Mouse (Mus musculus): ENCODE measurements at regions not wholly inside any gene's neighbourhood (a gene's known extent, or its start where the extent isn't known, plus 50 kb on each side); places are given as distances from the start of the nearest gene placed in this dataset.

DNA sequence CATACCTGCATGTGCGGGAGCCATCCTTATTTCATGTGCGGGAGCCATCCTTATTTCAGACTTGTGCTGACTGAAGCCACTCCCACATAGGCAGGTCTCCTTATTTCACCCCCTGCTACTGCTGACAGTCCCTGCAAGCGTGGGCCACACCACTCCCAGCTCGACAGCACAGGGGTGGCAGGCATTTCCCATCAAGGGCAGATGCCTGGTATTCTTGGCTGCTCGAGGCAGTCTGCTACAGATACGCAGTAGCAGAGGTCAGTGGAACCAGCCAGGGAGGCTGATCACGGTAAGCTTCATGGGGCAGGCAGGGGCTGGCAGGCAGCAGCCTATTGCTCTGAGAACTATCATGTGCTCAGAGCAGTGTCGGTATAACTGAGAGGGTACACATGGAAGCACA lies 215.6 kb downstream of the Mroh4 start:
- Histone ChIP-seq H3K36me3 (replicated peaks) (no peaks in the 10 kb centered on the region), H3K9ac (no peak overlapping the region), H3K4me2 (no peak overlapping the region), H3K4me3 (replicated peaks) (no peak overlapping the region), H3K9me3 (replicated peaks) (no peaks in the 10 kb centered on the region), H3K27ac (replicated peaks) (no peak overlapping the region), H3K27me3 (no peaks in the 10 kb centered on the region), H3K4me1 (replicated peaks) (no peaks in the 10 kb centered on the region)
- 55% methylated on average over 8 of the region's 8 CpGs for WGBS (ENCODE audit: insufficient replicate concordance)
- ATAC-seq (ENCODE audit: insufficient read depth), result no peak

DNA sequence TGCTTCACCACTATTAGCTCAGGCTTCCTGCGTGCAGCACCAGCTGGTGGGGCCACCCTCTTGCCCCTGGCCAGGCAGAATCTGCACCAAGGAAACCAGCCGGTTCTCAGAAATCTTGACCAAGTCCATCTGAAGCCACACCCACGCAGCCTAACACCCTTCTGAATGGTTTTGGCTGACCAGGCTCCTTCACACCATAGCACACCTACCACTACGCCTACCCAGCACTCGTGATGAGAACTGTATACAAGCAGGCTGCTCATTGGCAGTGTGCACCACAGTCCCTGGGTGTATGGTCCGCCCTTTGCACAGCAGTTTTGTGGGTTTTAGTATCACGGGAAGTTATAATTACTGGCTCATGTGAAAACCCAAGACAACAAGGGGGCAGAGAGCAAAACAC lies 217.5 kb downstream of the Mroh4 start:
- WGBS (ENCODE audit: insufficient replicate concordance), result 57% methylated on average over 7 of the region's 7 CpGs
- H3K9me3 ChIP-seq (replicated peaks), result no peaks in the 10 kb centered on the region
- no peak overlapping the region for H3K4me3 ChIP-seq (replicated peaks)
- H3K36me3 ChIP-seq (replicated peaks), result no peaks in the 10 kb centered on the region
- no peaks in the 10 kb centered on the region for H3K4me1 ChIP-seq (replicated peaks)
- no peak overlapping the region for H3K27ac ChIP-seq (replicated peaks)
- no peak overlapping the region for H3K4me2 ChIP-seq
- ATAC-seq (ENCODE audit: insufficient read depth), result no peak
- H3K9ac ChIP-seq, result no peak overlapping the region
- H3K27me3 ChIP-seq, result no peaks in the 10 kb centered on the region

- no peak overlapping the region for H3K4me2 ChIP-seq
- H3K27ac ChIP-seq (replicated peaks), result no peak overlapping the region
- no peaks in the 10 kb centered on the region for H3K4me1 ChIP-seq (replicated peaks)
- H3K36me3 ChIP-seq (replicated peaks), result no peaks in the 10 kb centered on the region
- no peak overlapping the region for H3K9ac ChIP-seq
- H3K27me3 ChIP-seq, result no peaks in the 10 kb centered on the region
- H3K4me3 ChIP-seq (replicated peaks), result no peak overlapping the region
- no peak for ATAC-seq (ENCODE audit: insufficient read depth)
- WGBS (ENCODE audit: insufficient replicate concordance), result 41% methylated on average over 10 of the region's 10 CpGs
- no peaks in the 10 kb centered on the region for H3K9me3 ChIP-seq (replicated peaks)
These were observed 222.9 kb downstream of the Mroh4 start for GRCm38 (mm10) chr15:74413217-74413616.

GRCm38 (mm10) chr15:74412261-74412660 lies 223.9 kb downstream of the Mroh4 start:
- H3K4me1 ChIP-seq (replicated peaks), result no peaks in the 10 kb centered on the region
- H3K9ac ChIP-seq, result no peak overlapping the region
- H3K4me2 ChIP-seq, result no peak overlapping the region
- ATAC-seq (ENCODE audit: insufficient read depth), result no peak
- H3K27me3 ChIP-seq, result no peaks in the 10 kb centered on the region
- WGBS (ENCODE audit: insufficient replicate concordance), result 69% methylated on average over 3 of the region's 3 CpGs
- H3K36me3 ChIP-seq (replicated peaks), result no peaks in the 10 kb centered on the region
- no peak overlapping the region for H3K27ac ChIP-seq (replicated peaks)
- H3K9me3 ChIP-seq (replicated peaks), result no peaks in the 10 kb centered on the region
- no peak overlapping the region for H3K4me3 ChIP-seq (replicated peaks)

GRCm38 (mm10) chr15:74411097-74411496 lies 225.1 kb downstream of the Mroh4 start:
- no peaks in the 10 kb centered on the region for H3K4me1 ChIP-seq (replicated peaks)
- no peak overlapping the region for H3K27ac ChIP-seq (replicated peaks)
- H3K9me3 ChIP-seq (replicated peaks), result no peaks in the 10 kb centered on the region
- no peaks in the 10 kb centered on the region for H3K27me3 ChIP-seq
- no peak for ATAC-seq (ENCODE audit: insufficient read depth)
- H3K9ac ChIP-seq, result no peak overlapping the region
- WGBS (ENCODE audit: insufficient replicate concordance), result 41% methylated on average over 3 of the region's 3 CpGs
- no peak overlapping the region for H3K4me3 ChIP-seq (replicated peaks)
- H3K36me3 ChIP-seq (replicated peaks), result no peaks in the 10 kb centered on the region
- H3K4me2 ChIP-seq, result no peak overlapping the region

DNA sequence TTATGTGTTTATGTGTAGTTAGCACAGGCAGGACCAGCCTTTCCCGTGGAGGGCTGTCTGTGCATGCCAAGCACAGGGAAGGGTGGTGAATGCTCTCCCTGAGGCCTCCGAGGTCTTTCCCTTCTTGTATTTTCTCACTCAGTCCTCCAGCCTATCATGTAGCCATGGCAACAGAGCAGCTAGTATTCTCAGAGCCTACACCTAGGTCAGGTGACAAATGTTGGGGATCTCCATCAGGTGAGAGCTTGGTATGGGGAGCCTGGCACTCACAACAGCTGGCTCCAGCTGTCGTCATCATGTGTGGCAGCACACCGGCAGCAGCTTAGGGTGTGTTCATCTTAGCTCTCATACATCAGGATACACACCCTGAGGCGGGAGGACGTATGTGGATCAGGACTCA lies 231.3 kb downstream of the Mroh4 start:
- Histone ChIP-seq H3K27ac (replicated peaks) (no peak overlapping the region), H3K27me3 (no peaks in the 10 kb centered on the region), H3K9me3 (replicated peaks) (no peaks in the 10 kb centered on the region), H3K4me2 (no peak overlapping the region), H3K36me3 (replicated peaks) (no peaks in the 10 kb centered on the region), H3K4me1 (replicated peaks) (no peaks in the 10 kb centered on the region), H3K4me3 (replicated peaks) (no peak overlapping the region), H3K9ac (no peak overlapping the region)
- ATAC-seq (ENCODE audit: insufficient read depth), result no peak
- 53% methylated on average over 6 of the region's 6 CpGs for WGBS (ENCODE audit: insufficient replicate concordance)

DNA sequence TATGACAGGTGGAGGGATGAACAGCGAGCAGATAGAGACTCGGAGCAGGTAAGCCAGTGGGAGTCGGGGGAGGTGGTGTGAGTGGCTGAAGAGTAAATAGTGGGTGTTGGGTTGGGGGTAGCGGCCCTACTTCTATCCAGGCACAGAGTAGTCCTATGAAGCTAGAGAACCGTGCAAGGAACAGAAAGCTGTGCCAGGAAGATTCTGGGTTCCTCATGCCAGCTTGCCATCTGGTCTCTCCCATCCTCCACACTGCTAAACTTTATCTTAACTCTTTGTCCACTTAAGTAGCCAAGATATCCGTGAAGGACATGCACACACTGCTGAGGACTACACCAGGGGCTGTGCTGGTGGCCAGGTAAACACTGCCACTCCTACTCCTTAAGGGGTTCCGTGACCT lies 234.9 kb downstream of the Mroh4 start:
- Histone ChIP-seq H3K4me2 (no peak overlapping the region), H3K4me1 (replicated peaks) (no peaks in the 10 kb centered on the region), H3K9me3 (replicated peaks) (no peaks in the 10 kb centered on the region), H3K4me3 (replicated peaks) (no peak overlapping the region), H3K27me3 (no peaks in the 10 kb centered on the region), H3K9ac (no peak overlapping the region), H3K36me3 (replicated peaks) (no peaks in the 10 kb centered on the region), H3K27ac (replicated peaks) (no peak overlapping the region)
- no peak for ATAC-seq (ENCODE audit: insufficient read depth)
- WGBS (ENCODE audit: insufficient replicate concordance), result 72% methylated on average over 7 of the region's 7 CpGs

GRCm38 (mm10) chr15:74396029-74396428 lies 240.1 kb downstream of the Mroh4 start:
- Histone ChIP-seq H3K36me3 (replicated peaks) (no peaks in the 10 kb centered on the region), H3K9ac (no peak overlapping the region), H3K27me3 (no peaks in the 10 kb centered on the region), H3K4me2 (no peak overlapping the region), H3K9me3 (replicated peaks) (no peaks in the 10 kb centered on the region), H3K4me3 (replicated peaks) (no peak overlapping the region), H3K4me1 (replicated peaks) (no peaks in the 10 kb centered on the region), H3K27ac (replicated peaks) (no peak overlapping the region)
- ATAC-seq (ENCODE audit: insufficient read depth), result no peak
- WGBS (ENCODE audit: insufficient replicate concordance), result 65% methylated on average over 8 of the region's 8 CpGs

DNA sequence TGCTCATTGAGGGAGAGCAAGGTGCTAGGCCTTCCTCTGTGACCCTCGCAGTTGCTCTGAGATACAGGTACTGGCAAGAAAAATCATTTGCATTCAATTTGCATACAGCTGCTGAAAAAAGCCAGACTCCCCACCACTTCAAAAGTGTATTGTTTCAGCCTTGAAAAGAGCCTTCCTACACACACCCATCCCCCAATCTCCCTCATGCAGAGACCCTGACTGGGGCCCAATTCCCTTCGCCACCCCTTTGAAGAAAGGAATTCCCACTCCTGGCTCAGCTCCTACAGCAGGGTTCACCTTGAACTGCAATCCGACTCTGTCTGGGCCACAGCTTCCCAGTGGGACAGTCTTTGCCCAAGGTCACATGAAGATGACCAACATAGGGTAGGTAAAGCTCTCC lies 248.6 kb downstream of the Mroh4 start:
- H3K27ac ChIP-seq (replicated peaks), result no peak overlapping the region
- no peak overlapping the region for H3K4me2 ChIP-seq
- no peak for ATAC-seq (ENCODE audit: insufficient read depth)
- no peaks in the 10 kb centered on the region for H3K9me3 ChIP-seq (replicated peaks)
- no peaks in the 10 kb centered on the region for H3K27me3 ChIP-seq
- H3K36me3 ChIP-seq (replicated peaks), result no peaks in the 10 kb centered on the region
- H3K4me3 ChIP-seq (replicated peaks), result no peak overlapping the region
- H3K4me1 ChIP-seq (replicated peaks), result no peaks in the 10 kb centered on the region
- 12% methylated on average over 3 of the region's 3 CpGs for whole genome bisulfite sequencing (ENCODE audit: insufficient replicate concordance)
- H3K9ac ChIP-seq, result no peak overlapping the region

DNA sequence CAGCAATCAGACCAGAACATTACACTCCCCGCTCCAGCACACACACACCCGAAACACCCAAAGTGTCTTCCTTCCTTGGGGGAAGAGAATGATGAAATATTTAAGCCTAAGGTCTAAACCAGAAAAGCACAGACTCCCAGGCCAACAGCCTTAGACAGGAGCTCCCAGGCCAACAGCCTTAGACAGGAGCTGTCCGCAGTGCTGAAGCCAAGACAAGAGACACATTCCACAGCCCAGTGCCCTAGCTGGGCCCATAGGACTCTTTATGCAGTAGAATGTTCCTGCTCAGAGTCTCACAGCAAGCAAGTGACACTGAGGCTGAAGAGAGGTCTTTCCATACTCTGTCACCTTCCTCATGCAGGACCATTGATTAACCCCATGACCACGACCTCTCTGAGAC lies 253.6 kb downstream of the Mroh4 start:
- Histone ChIP-seq H3K9me3 (replicated peaks) (no peaks in the 10 kb centered on the region), H3K9ac (no peak overlapping the region), H3K36me3 (replicated peaks) (no peaks in the 10 kb centered on the region), H3K27me3 (no peaks in the 10 kb centered on the region), H3K4me2 (no peak overlapping the region), H3K4me3 (replicated peaks) (no peak overlapping the region), H3K4me1 (replicated peaks) (no peaks in the 10 kb centered on the region), H3K27ac (replicated peaks) (no peak overlapping the region)
- ATAC-seq (ENCODE audit: insufficient read depth), result no peak
- WGBS (ENCODE audit: insufficient replicate concordance), result 53% methylated on average over 4 of the region's 4 CpGs

DNA sequence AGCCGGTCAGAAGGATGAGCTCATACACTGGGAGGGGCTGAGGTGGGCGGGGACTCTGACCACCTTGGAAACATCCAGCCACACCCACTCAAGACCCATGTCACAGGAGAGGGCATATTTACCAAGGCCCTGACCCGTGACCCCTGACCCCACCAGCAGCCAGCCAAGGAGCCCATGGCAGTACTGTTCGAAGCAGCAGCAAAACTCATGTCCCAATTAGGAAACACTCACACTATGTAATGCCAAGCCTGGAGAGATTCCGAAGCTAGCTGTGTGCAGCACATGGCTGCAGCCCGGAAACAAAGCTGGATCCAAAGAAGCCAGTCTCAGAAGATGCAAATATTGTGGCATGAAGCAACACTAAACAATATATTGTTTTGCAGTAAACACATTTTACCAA lies 256.8 kb downstream of the Mroh4 start:
- Histone ChIP-seq H3K9me3 (replicated peaks) (no peaks in the 10 kb centered on the region), H3K27ac (replicated peaks) (no peak overlapping the region), H3K27me3 (no peaks in the 10 kb centered on the region), H3K4me1 (replicated peaks) (no peaks in the 10 kb centered on the region), H3K4me3 (replicated peaks) (no peak overlapping the region), H3K9ac (no peak overlapping the region), H3K4me2 (no peak overlapping the region), H3K36me3 (replicated peaks) (no peaks in the 10 kb centered on the region)
- no peak for ATAC-seq (ENCODE audit: insufficient read depth)
- 66% methylated on average over 6 of the region's 6 CpGs for WGBS (ENCODE audit: insufficient replicate concordance)

DNA sequence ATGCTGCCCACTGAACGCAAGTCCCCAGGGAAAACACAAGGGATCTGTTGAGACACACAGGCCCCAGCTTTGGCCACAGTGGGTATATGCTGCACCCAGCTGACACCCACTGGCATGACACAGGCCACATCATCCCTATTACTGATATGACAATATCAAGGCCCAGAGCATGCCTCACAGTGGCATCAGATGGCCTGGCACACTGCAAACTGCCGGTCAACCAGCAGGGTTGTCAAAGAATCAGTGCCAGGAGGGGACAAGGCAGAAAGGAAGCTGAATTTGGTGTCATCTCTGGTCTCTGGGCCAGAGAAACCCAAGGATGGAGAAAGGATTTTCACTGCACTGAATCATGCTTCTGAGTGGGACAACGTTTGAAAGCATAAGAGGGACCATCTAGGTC lies 266.7 kb downstream of the Mroh4 start:
- Histone ChIP-seq H3K4me3 (replicated peaks) (no peak overlapping the region), H3K27me3 (no peaks in the 10 kb centered on the region), H3K4me2 (no peak overlapping the region), H3K9me3 (replicated peaks) (no peaks in the 10 kb centered on the region), H3K36me3 (replicated peaks) (no peaks in the 10 kb centered on the region), H3K9ac (no peak overlapping the region), H3K4me1 (replicated peaks) (no peaks in the 10 kb centered on the region), H3K27ac (replicated peaks) (no peak overlapping the region)
- 58% methylated on average over 3 of the region's 3 CpGs for WGBS (ENCODE audit: insufficient replicate concordance)
- no peak for ATAC-seq (ENCODE audit: insufficient read depth)
